Mouse (Mus musculus): ENCODE results near the gene Ppef1. TPM values are rescaled to one million over a fixed set of nuclear protein-coding genes. Genes with fewer than 3 reads are reported as not detected.

Ppef1 gene
- total and polyA plus RNA-seq, 3 experiments, result 0.15 TPM; not detected in 2

DNA sequence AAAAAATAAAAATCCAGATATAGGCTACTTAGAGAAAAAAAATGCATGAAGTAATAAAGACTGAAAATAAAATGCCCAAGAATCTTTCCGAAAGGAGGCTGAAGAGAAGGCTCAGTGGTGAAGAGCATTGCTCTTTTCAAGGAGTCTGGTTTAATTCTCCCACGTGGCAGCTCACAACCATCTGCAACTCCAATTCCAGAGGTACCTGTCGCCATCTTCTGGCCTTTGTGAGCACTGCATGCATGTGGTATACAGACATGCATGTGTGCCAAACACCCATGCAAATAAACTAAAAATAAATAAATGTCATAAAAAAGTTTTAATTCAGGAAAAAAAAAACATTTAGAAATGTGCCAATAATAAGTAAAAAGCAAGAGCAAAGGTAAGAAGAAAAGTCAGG lies 125.7 kb downstream of the Ppef1 start (continued):
- TF ChIP-seq MYB (IDR thresholded peaks at IDR 0.05; ENCODE audit: low read depth, low read length) (no peak), MAFK (IDR thresholded peaks at IDR 0.05; ENCODE audit: borderline replicate concordance, low read depth, low read length) (no peak), POLR2AphosphoS2 (IDR thresholded peaks at IDR 0.05; ENCODE audit: low read length) (no peak), BHLHE40 (IDR thresholded peaks at IDR 0.05; ENCODE audit: borderline replicate concordance, low read depth, low read length) (peak; percentile 49; the same call in 1 of the 2 replicates), MYC (IDR thresholded peaks at IDR 0.05; ENCODE audit: low read depth, low read length) (peak; percentile 99), CHD1 (IDR thresholded peaks at IDR 0.05; ENCODE audit: low read depth, low read length) (no peak), GATA1 (IDR thresholded peaks at IDR 0.05; ENCODE audit: low read depth, low read length) (no peak), CTCF (IDR thresholded peaks at IDR 0.05 in 2 of 3, conservative IDR thresholded peaks at IDR 0.05 in 1 of 3; ENCODE audit: control insufficient read depth in 1 of 3, insufficient read depth in 1 of 3, low read depth in 2 of 3, low read length in 3 of 3, poor library complexity in 1 of 3, severe bottlenecking in 1 of 3) (peak; percentile 82 to 98 (median 83)), EP300 (IDR thresholded peaks at IDR 0.05; ENCODE audit: low read depth in 1 of 2, low read length in 2 of 2) (no peak), ZMIZ1 (IDR thresholded peaks at IDR 0.05; ENCODE audit: low read depth, low read length) (no peak), POLR2A (IDR thresholded peaks at IDR 0.05; ENCODE audit: control insufficient read depth in 1 of 2, insufficient read depth in 1 of 2, low read depth in 1 of 2, low read length in 2 of 2, poor library complexity in 1 of 2) (no peak), RCOR1 (IDR thresholded peaks at IDR 0.05; ENCODE audit: low read depth, low read length) (no peak), MAX (IDR thresholded peaks at IDR 0.05; ENCODE audit: low read length) (peak; percentile 95), USF2 (IDR thresholded peaks at IDR 0.05; ENCODE audit: borderline replicate concordance in 1 of 2, insufficient read depth in 1 of 2, low read depth in 1 of 2, low read length in 2 of 2) (no peak), TBP (IDR thresholded peaks at IDR 0.05; ENCODE audit: low read depth, low read length) (no peak), NRF1 (IDR thresholded peaks at IDR 0.05; ENCODE audit: insufficient read depth, low read depth, low read length, poor library complexity, severe bottlenecking) (no peak)

DNA sequence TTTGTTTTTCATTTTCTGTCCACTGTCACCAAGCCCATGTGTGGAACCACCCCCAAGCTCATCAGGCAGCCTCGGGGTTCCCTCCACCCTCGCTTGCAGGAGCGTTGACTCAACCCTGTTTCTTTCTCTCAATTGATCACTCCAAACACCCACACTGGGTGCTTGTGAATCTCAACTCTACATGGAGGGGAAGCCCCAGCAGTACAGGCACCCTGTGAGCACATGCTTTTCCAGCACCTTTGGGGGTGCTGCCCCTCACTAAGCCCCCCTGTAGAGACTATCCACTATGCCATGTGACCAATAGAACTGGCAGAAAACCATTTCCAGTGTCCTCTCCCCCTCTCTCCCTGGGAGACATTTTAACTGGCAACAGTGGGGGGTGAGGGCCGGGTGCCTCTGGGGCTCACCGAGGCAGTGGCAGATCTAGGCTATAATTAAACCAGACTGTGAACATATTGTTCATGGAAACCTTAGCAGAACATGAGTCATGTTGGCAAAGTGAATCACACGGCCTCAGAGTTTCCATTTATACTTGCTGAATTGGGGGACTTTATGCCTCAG lies 131.5 kb downstream of the Ppef1 start:
- Histone ChIP-seq H3K27ac (ENCODE audit: control insufficient read depth, low read depth, low read length) (no peak overlapping the region), H3K79me2 (ENCODE audit: control insufficient read depth, insufficient read depth, low read length, poor library complexity) (no peaks in the 10 kb centered on the region), H3K4me3 (ENCODE audit: control insufficient read depth in 1 of 2, insufficient read depth in 1 of 2, low read depth in 2 of 2, low read length in 2 of 2) (no peak overlapping the region), H3K9me3 (replicated peaks; ENCODE audit: insufficient read depth, low read length) (no peaks in the 10 kb centered on the region), H3K4me1 (ENCODE audit: control insufficient read depth in 1 of 2, insufficient read depth in 2 of 2, low read length in 2 of 2) (no peaks in the 10 kb centered on the region), H3K27me3 (ENCODE audit: control insufficient read depth in 1 of 2, insufficient read depth in 2 of 2, low read length in 2 of 2) (no peaks in the 10 kb centered on the region), H3K9ac (ENCODE audit: control insufficient read depth, low read depth, low read length, poor library complexity, severe bottlenecking) (no peak overlapping the region), H3K36me3 (ENCODE audit: control insufficient read depth in 1 of 2, insufficient read depth in 2 of 2, low read length in 2 of 2) (no peaks in the 10 kb centered on the region)
- no peak for TF ChIP-seq RAD21 (IDR thresholded peaks at IDR 0.05; ENCODE audit: low read depth, low read length)
- TF ChIP-seq POLR2A (IDR thresholded peaks at IDR 0.05; ENCODE audit: control insufficient read depth in 1 of 2, insufficient read depth in 1 of 2, low read depth in 1 of 2, low read length in 2 of 2, poor library complexity in 1 of 2), result no peak
- no peak for TF ChIP-seq TAL1 (IDR thresholded peaks at IDR 0.05; ENCODE audit: low read length)
- TF ChIP-seq MAZ (IDR thresholded peaks at IDR 0.05; ENCODE audit: low read depth, low read length), result no peak
- TF ChIP-seq HCFC1 (IDR thresholded peaks at IDR 0.05; ENCODE audit: low read depth, low read length), result no peak
- TF ChIP-seq JUND (IDR thresholded peaks at IDR 0.05; ENCODE audit: low read depth, low read length), result no peak
- TF ChIP-seq SMC3 (IDR thresholded peaks at IDR 0.05; ENCODE audit: low read depth, low read length), result no peak
- DNase-seq (ENCODE audit: low read depth, low spot score), result no peak

All from MEL (cell line).